Mouse (Mus musculus): Measurements from ENCODE around the gene Sh3bgr. TPM values are rescaled to one million over a fixed set of nuclear protein-coding genes. Genes with fewer than 3 reads are reported as not detected.
A peak's percentile ranks its signal among the peaks of the same experiment; 100 is the strongest.

Sh3bgr gene
- total RNA-seq, 1 experiment from 2014 or later, result 0.82 TPM

- ATAC-seq (replicated peaks; ENCODE audit: low read depth, poor library complexity, severe bottlenecking), result no peak
These were observed 1.4 kb downstream of the Sh3bgr start for GRCm38 (mm10) chr16:96201485-96202232.

- ATAC-seq (replicated peaks; ENCODE audit: low read depth, poor library complexity, severe bottlenecking), result no peak
These were observed 9.5 kb downstream of the Sh3bgr start for GRCm38 (mm10) chr16:96209789-96210188.

GRCm38 (mm10) chr16:96210856-96211255, 10.6 kb downstream of the Sh3bgr start:
- ATAC-seq (replicated peaks; ENCODE audit: low read depth, poor library complexity, severe bottlenecking), result no peak

- ATAC-seq (replicated peaks; ENCODE audit: low read depth, poor library complexity, severe bottlenecking), result no peak
These were observed 12.8 kb downstream of the Sh3bgr start for GRCm38 (mm10) chr16:96213027-96213426.

- 0 out of 2 replicates have a peak, but pooled peaks have one; percentile 32 for ATAC-seq (replicated peaks; ENCODE audit: low read depth, poor library complexity, severe bottlenecking)
These were observed 21.2 kb downstream of the Sh3bgr start for GRCm38 (mm10) chr16:96221491-96221890.

DNA sequence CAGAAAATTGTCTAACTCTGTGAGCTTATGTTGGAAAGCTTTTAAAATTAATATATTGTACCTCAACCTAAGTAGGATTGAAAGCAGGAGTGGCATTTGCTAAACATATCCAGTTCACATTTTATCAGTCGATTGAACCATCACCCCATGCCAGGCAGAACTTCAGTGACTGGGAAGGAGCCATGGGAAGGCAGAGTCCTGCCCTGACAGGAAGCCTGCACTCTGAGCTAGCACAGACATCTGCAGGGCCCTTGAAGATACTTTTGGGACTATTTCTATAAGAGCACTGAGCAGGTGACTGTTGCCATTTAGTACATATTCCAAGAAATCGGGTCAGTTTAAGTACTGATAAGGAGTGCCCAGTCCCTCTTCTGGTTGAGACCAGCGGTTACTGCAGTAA, 21.7 kb downstream of the Sh3bgr start:
- ATAC-seq (replicated peaks; ENCODE audit: low read depth, poor library complexity, severe bottlenecking), result no peak

DNA sequence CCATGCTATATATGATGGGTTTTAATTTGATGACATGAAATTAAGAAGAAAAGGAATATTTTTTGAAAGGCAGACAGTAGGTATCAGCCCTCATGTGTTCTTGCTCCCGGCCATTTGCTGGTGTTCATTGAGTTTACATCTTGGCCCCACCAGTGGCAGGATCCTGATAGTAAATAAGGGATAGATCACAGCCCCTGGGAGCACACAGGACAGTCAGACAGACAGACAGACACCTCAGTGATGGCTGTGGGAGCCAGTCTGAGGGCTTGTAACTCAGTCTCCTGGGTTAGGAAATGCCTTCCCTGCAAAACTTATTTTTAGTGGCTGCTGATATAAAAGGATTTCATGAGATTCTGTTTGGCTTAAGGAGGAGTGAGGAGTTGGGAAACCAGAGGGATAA, 22.2 kb downstream of the Sh3bgr start:
- ATAC-seq (replicated peaks; ENCODE audit: low read depth, poor library complexity, severe bottlenecking), result no peak

GRCm38 (mm10) chr16:96228438-96228837, 28.2 kb downstream of the Sh3bgr start:
- no peak for ATAC-seq (replicated peaks; ENCODE audit: low read depth, poor library complexity, severe bottlenecking)

- ATAC-seq (replicated peaks; ENCODE audit: low read depth, poor library complexity, severe bottlenecking), result no peak
These were observed 28.9 kb downstream of the Sh3bgr start for GRCm38 (mm10) chr16:96229044-96229555.

DNA sequence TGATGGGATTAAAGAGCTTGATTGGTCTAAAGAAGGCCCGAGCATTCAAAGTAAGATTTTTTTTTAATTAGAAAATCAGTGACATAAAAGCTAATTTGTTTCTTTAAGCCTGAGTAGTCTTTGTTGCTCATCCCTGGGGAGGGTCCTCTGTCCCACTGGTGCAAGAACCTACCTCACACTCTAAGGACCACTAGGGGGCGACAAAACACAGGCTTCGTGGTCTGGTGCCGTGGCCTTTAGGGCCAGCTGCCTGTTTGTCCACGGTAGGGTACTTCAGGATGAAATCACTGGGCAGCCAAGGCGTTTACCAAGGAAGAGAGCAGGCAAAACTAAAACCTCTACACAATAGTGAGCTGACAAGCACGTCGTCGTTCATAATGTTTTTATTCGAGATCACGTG, 30.2 kb downstream of the Sh3bgr start:
- ATAC-seq (replicated peaks; ENCODE audit: low read depth, poor library complexity, severe bottlenecking), result peak; percentile 94

DNA sequence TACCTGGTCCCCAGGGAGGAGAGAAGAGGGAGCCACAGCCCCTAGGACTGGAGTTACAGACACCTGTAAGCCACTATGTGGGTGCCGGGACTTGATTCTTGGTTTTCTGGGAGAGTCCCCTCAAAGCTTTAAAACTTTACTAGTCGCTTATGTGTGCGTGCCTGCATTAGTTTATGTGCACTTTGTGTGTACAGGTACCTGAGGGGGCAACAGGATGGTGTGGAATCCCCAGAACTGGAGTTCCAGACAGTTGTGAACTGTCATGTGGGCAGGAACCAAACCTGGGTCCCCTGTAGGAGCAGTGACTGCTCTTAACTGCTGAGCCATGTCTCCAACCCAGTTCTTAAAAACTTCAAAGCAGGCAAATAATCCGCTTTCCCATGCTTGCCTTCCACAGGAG, 31.0 kb downstream of the Sh3bgr start:
- no peak for ATAC-seq (replicated peaks; ENCODE audit: low read depth, poor library complexity, severe bottlenecking)

- no peak for ATAC-seq (replicated peaks; ENCODE audit: low read depth, poor library complexity, severe bottlenecking)
These were observed 31.7 kb downstream of the Sh3bgr start for GRCm38 (mm10) chr16:96231974-96232373.

DNA sequence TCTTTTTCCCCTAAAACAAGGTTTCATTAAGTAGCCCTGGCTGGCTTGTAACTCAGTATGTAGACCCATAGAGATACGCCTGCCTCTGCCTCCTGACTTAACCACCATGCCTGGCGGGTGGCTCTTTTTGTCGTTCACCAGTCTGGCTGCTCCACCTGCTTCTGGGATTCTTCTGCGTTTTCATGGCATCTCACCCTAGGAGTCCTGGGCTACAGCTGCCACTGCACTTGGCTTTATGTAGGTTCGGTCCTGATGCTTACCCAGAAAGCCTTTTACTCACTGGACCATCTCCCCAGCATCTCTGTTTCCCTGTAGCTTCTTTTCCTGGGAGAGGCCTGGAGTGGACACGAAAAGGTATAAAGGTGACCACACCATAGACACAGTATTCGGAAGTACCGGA, 33.7 kb downstream of the Sh3bgr start:
- ATAC-seq (replicated peaks; ENCODE audit: low read depth, poor library complexity, severe bottlenecking), result no peak

DNA sequence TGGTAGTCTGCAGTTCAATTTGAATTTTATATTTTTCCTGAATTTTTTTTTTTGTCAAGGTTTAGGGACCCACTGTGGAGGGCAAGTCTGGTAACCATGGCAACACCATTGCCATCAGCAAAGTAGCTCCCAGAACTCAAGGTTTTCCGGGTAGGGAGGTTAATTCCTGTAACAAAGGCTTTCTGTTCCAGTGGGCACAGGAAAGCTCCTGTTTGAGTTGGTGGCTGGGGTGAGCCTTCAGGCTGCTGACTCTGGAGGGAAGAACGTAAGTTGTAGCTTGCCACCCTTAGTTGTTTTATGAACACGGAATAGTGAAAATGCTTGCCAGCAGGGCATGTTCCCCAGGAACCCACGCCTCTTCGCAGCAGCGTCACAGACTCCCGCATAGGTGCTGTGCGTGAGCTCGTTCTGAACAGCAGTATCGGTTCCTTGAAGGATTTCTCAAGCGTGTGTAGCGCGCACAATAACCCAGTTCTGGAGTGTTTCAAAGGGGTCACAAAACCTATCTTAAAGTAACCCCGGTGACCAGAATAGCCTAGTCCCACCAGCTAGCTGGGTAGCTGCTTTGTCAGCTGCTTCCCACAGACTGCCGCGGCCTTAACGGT, 35.2 kb downstream of the Sh3bgr start, which contains the start of gene B3galt5:
Gene B3galt5 (plus strand): TSS at position 436 of the 605 bp plus-strand sequence.
- ATAC-seq (replicated peaks; ENCODE audit: low read depth, poor library complexity, severe bottlenecking), result no peak

- ATAC-seq (replicated peaks; ENCODE audit: low read depth, poor library complexity, severe bottlenecking), result no peak
These were observed 44.2 kb downstream of the Sh3bgr start for GRCm38 (mm10) chr16:96244496-96244895.

- no peak for ATAC-seq (replicated peaks; ENCODE audit: low read depth, poor library complexity, severe bottlenecking)
These were observed 49.4 kb downstream of the Sh3bgr start for GRCm38 (mm10) chr16:96249635-96250034.

DNA sequence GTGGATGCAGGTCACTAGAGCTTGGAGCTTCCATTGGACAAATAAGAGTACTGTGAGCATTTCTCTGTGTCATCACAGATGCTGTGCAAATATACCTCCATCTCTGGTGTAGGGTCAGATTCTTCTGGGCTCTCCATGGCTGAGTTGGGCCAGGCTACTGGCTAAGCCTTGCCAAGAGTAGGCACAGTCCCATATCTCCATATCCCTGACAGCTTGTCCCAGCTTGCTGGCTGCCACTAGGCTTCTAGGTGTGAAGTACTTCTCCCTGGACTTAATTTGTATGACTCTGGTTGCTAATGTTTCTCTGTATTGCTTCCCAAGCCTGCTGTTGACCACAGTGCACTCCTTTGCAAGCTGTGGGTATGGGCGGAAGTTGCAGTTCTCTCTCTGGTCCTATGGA, 51.9 kb downstream of the Sh3bgr start:
- no peak for ATAC-seq (replicated peaks; ENCODE audit: low read depth, poor library complexity, severe bottlenecking)

- no peak for ATAC-seq (replicated peaks; ENCODE audit: low read depth, poor library complexity, severe bottlenecking)
These were observed 58.2 kb downstream of the Sh3bgr start for GRCm38 (mm10) chr16:96258429-96258828.

- no peak for ATAC-seq (replicated peaks; ENCODE audit: low read depth, poor library complexity, severe bottlenecking)
These were observed 71.5 kb downstream of the Sh3bgr start for GRCm38 (mm10) chr16:96271736-96272135.

GRCm38 (mm10) chr16:96272929-96273619, 72.8 kb downstream of the Sh3bgr start:
- peak; percentile 99 for ATAC-seq (replicated peaks; ENCODE audit: low read depth, poor library complexity, severe bottlenecking)

DNA sequence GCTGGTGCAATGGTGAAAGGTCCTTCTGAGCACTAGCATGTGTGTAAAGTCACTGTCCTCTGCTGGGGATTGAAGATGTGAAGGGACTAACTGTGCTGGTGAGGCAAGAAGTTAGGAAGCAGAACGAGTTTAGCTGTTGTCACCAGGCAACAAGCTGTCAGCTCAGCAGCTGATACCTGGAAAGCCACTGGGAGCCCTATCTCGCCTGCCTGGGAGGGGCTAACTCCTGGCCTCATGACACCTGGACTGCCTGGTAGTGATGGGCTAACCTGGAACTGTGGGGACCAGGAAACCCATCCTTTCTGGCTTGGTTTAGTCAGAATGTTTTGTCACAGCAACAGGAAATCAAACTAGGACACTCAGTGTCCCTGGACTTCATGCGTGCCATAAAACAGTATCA, 76.3 kb downstream of the Sh3bgr start:
- ATAC-seq (replicated peaks; ENCODE audit: low read depth, poor library complexity, severe bottlenecking), result no peak
